Mouse (Mus musculus) E14TG2a.4 (cell line): Measurements from ENCODE around the gene Plekhd1.
A peak's percentile ranks its signal among the peaks of the same experiment; 100 is the strongest.

Experiments used
- H3K27me3 ChIP-seq: 2 replicates; pipeline ENCODE4 v1.6.1; 2014; ENCODE audit warnings: low read length, control low read depth; ENCODE audit not compliant: insufficient read depth
- H3K36me3 ChIP-seq: 2 replicates; pipeline ENCODE4 v1.6.1; 2014; ENCODE audit warnings: low read length, control low read depth; ENCODE audit not compliant: insufficient read depth
- H3K4me1 ChIP-seq: replicated peaks from 2 replicates; pipeline ENCODE4 v1.6.1; 2014; ENCODE audit warnings: low read depth, low read length, control low read depth
- H3K4me3 ChIP-seq: replicated peaks from 2 replicates; pipeline ENCODE4 v1.5.1; 2014; ENCODE audit warnings: mild to moderate bottlenecking, low read length
- H3K9me3 ChIP-seq: 2 replicates; pipeline ENCODE4 v1.6.1; 2014; ENCODE audit warnings: low read length, control low read depth
- CTCF ChIP-seq: conservative IDR thresholded peaks from 2 replicates; pipeline ENCODE4 v1.5.1; 2014; ENCODE audit warnings: low read length
- NANOG ChIP-seq: IDR thresholded peaks from 2 replicates; pipeline ENCODE4 v1.6.1; 2014; ENCODE audit warnings: borderline replicate concordance, low read length, mixed read lengths
- POU5F1 ChIP-seq: IDR thresholded peaks from 2 replicates; pipeline ENCODE4 v1.6.1; 2014; ENCODE audit warnings: low read length, borderline replicate concordance

Gene Plekhd1

DNA sequence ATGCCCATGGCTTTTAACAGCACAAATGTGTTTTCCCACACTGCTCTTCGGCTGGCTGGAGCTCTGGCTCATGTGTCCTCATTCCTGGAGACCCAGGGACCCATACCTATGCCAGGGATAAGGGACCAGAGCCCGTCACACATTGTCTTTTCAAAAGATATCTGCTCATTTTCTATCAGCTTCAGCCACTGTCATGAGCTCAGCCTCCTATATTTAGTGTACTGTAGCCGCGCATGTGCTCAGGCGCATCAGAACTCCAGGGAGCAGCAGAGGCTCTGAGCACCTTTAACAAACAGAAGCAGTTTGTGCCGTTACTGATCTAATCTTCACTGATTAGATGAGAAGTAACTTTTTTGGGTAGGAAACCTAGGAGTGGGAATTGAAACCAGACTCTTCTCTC is 23.5 kb downstream of the Plekhd1 start:
- Histone ChIP-seq H3K9me3 (no peaks in the 10 kb centered on the region), H3K27me3 (peaks cover 40% of the 10 kb centered on the region), H3K4me1 (peaks cover 59% of the 10 kb centered on the region), H3K36me3 (no peaks in the 10 kb centered on the region), H3K4me3 (no peak overlapping the region)
- TF ChIP-seq POU5F1 (no peak), NANOG (no peak), CTCF (no peak)

DNA sequence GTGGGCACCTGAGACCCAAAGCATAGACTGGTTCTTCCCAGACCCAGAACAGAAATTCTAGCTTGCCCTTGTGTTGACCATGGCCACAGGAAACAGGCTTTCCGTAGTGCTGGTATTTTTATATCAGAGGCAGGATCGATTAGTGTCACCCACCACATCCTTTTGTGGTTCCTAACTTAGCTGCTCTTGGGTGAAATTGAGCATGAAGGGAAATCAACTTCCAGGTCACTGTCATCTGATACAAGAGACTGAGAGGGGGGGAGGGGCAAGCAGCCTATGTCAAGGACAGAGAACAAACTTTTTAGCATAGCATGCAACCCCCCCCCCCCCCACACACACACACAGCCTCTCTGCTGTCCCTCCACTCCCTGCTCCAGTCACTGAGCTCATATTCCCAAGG is 26.8 kb downstream of the Plekhd1 start:
- TF ChIP-seq POU5F1, result no peak
- TF ChIP-seq NANOG, result no peak
- TF ChIP-seq CTCF, result no peak
- Histone ChIP-seq H3K4me1 (peaks cover 69% of the 10 kb centered on the region), H3K27me3 (peaks cover 28% of the 10 kb centered on the region), H3K4me3 (no peak overlapping the region), H3K36me3 (peaks cover 17% of the 10 kb centered on the region), H3K9me3 (no peaks in the 10 kb centered on the region)

DNA sequence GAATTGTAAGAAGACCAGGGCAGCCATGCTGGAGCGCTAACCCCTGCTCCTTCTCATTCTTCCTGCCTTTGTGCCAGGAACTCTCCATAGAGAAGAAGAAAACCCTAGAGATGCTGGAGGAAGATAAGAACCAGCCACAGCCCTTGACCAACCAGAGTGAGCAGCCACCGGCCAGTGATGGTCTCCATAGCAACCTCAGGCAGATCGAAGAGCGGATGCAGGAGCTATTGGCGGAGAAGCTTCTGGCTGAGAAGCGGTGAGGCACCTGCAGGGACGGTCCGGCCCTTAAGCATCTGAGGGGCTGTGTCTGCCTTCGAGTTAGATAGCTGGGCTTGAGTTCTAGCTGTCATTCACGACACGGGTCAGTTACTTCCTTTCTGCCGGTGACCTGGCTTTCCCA is 28.1 kb downstream of the Plekhd1 start:
- Histone ChIP-seq H3K27me3 (peaks cover 24% of the 10 kb centered on the region), H3K4me3 (peak overlapping the region; percentile 82), H3K4me1 (peaks cover 55% of the 10 kb centered on the region), H3K36me3 (peaks cover 20% of the 10 kb centered on the region), H3K9me3 (no peaks in the 10 kb centered on the region)
- no peak for TF ChIP-seq POU5F1
- TF ChIP-seq NANOG, result no peak
- no peak for TF ChIP-seq CTCF

DNA sequence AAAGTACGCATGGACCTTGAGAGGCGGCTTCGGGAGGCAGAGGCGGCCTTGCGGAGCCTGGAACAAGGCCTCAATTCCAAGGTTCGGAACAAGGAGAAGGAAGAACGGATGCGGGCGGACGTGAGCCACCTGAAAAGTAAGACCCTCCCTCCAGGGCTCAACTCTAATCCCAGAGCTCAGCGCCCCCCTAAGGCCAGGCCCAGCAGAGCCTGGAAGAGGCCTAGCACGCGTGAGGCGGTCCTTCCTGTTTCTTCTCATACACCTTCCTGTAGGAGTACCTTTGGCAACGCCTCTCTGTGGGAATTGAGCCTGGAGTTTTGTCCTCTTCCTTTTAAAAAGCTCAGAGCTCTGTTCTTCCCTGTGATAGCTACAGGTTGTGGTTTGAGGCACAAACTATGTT is 29.1 kb downstream of the Plekhd1 start:
- peak overlapping the region; percentile 82 for H3K4me3 ChIP-seq
- H3K27me3 ChIP-seq, result peaks cover 20% of the 10 kb centered on the region
- TF ChIP-seq POU5F1 (no peak), CTCF (no peak; the same call in 1 of the 2 replicates), NANOG (no peak)
- H3K4me1 ChIP-seq, result peaks cover 46% of the 10 kb centered on the region
- H3K36me3 ChIP-seq, result peaks cover 20% of the 10 kb centered on the region
- H3K9me3 ChIP-seq, result no peaks in the 10 kb centered on the region

DNA sequence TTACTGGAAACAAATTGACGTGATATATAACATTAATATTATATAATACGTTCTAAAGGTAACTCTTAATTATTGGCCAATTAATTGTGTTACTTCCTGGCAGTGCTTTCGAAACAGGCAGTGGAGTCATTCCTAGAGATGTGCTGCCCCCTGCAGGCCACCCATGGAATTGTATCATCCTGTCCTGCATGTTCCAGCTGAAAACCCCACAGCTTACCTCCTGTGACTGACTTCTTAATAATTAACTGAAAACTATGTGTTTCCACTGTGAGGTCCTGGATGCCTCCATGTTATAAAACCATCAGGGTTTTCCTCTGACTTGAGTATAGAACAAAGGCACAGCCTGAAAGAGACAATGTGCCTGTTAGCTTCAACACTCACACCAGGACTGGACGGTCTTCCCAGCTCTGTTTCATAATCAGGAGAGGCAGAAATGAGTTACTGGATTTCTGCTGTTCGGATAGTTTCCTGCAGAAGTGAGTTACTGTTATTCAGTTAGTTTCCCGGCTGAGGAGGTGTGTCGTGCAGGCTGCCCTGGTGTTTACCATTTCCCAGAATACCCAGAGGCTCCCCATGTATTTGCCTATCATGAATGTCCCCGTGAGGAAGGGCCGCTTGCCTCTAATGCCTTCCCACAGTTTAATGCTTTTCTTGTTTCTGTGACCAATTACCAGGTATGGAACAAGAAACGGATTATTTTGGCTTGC is 32.6 kb downstream of the Plekhd1 start:
- TF ChIP-seq NANOG, result no peak
- peak; percentile 88 for TF ChIP-seq CTCF
- Histone ChIP-seq H3K36me3 (peaks cover 20% of the 10 kb centered on the region), H3K9me3 (no peaks in the 10 kb centered on the region), H3K4me3 (no peak overlapping the region), H3K27me3 (peaks cover 6% of the 10 kb centered on the region; the same call in 1 of the 2 replicates), H3K4me1 (peaks cover 35% of the 10 kb centered on the region)

DNA sequence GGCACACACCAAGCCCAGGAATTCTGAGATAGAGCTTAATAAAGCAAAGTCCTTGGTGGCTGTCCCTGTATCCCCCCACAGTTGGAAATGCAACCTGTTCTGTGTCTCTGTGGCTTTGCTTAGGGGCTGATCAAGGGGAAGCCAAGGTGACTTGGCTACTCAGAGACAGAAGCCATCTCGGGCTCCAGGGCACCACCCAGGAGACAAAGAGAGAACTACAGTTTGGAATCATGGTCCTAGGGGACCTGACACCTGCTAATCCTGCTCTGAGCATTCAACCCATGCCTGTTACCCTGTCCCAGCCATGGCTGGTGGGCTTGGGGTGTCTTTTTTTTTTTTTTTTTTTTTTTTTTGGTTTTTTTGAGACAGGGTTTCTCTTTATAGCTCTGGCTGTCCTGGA is 35.8 kb downstream of the Plekhd1 start:
- no peaks in the 10 kb centered on the region for H3K27me3 ChIP-seq
- peaks cover 12% of the 10 kb centered on the region for H3K36me3 ChIP-seq
- no peaks in the 10 kb centered on the region for H3K9me3 ChIP-seq
- peaks cover 12% of the 10 kb centered on the region for H3K4me1 ChIP-seq
- no peak overlapping the region for H3K4me3 ChIP-seq
- TF ChIP-seq NANOG (no peak), CTCF (peak; percentile 2; the same call in 1 of the 2 replicates), POU5F1 (no peak)

DNA sequence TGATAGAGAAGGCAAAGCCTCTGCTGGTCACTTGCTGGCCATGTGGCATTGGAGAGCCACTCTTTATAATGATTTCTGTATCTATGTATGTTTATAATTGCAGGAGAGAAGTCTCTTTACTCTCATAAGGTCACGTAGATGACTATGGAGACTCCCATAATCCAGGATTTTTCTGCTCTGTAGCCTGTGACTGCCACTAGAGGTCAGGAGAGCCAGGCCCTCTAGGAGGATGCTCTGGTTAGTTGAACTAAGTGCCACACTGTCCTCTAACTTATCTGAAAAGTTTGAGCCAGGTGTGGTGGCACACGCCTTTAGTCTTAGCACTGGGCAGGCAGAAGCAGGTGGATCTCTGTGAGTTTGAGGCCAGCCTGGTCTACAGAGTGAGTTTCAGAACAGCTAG is 36.4 kb downstream of the Plekhd1 start:
- Histone ChIP-seq H3K36me3 (peaks cover 6% of the 10 kb centered on the region; the same call in 1 of the 2 replicates), H3K4me3 (no peak overlapping the region), H3K9me3 (no peaks in the 10 kb centered on the region), H3K4me1 (peaks cover 10% of the 10 kb centered on the region), H3K27me3 (no peaks in the 10 kb centered on the region)
- peak; percentile 32; the same call in 1 of the 2 replicates for TF ChIP-seq CTCF
- no peak for TF ChIP-seq POU5F1

DNA sequence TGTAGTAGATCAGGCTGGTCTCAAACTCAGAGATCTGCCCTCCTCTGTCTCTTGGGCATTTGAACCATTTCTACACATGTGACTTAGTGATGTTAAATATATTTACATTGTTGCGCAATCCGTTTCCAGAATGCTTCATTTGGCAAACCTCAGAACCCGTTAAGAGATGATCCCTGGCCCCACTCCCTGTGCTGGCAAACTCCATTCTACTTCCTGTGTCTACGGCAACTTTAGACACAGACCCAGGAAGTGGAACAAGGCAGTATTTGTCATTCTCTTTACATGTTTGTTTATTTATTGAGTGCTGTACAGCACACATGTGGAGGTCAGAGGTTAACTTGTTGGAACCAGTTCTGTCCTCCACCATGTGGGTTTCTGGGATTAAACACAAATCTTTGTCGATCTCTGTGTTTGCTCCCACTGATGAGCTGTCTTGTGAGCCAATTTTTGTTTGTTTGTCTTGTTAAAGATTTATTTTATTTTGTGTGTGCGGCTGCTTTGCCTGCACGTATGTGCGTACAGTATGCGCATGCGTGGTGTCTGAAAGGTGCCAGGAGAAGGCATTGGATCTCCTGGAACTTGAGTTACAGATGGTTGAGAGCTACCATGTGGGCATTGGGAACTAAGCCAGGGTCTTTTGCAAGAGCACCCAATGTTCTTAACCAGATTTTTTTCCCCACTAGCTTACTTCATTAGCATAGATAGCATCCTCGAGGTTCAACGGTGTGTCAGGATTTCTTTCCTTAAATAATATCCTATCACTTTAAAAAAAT is 37.6 kb downstream of the Plekhd1 start:
- Histone ChIP-seq H3K4me1 (peaks cover 18% of the 10 kb centered on the region), H3K9me3 (no peaks in the 10 kb centered on the region), H3K4me3 (no peak overlapping the region), H3K36me3 (no peaks in the 10 kb centered on the region), H3K27me3 (no peaks in the 10 kb centered on the region)
- no peak for TF ChIP-seq CTCF
- no peak for TF ChIP-seq NANOG
- TF ChIP-seq POU5F1, result no peak
